Mouse (Mus musculus) limb, embryonic 14.5 days (tissue): ENCODE data around the gene Mymk. TPM values are rescaled to one million over a fixed set of nuclear protein-coding genes. Genes with fewer than 3 reads are reported as not detected.

Experiments used
- ATAC-seq: fragments of 200-750 bp; cut with Nextera tagmentation; 2 replicates; pipeline ENCODE4 v1.8.0; 2017; ENCODE audit warnings: low read depth, moderate number of reproducible peaks, moderate TSS enrichment; ENCODE audit not compliant: low FRiP score
- DNase-seq: peaks from one replicate; pipeline ENCODE4 v3.0.0-alpha.2; 2015; ENCODE audit warnings: low spot score
- H3K27ac ChIP-seq: fragments of 300-500 bp; sonication (generic); replicated peaks from 2 replicates; pipeline ENCODE4 v1.5.1; 2014; ENCODE audit warnings: low read depth, mild to moderate bottlenecking, low read length, moderate library complexity, mixed read lengths
- H3K27me3 ChIP-seq: fragments of 300-500 bp; sonication (generic); 2 replicates; pipeline ENCODE4 v1.6.1; 2014; ENCODE audit warnings: low read length, mixed read lengths; ENCODE audit not compliant: control insufficient read depth, insufficient read depth
- H3K36me3 ChIP-seq: fragments of 300-500 bp; sonication (generic); 2 replicates; pipeline ENCODE4 v1.6.1; 2014; ENCODE audit warnings: mild to moderate bottlenecking, low read length, moderate library complexity, mixed read lengths; ENCODE audit not compliant: control insufficient read depth, insufficient read depth
- H3K4me1 ChIP-seq: fragments of 300-500 bp; sonication (generic); 2 replicates; pipeline ENCODE4 v1.6.1; 2014; ENCODE audit warnings: antibody characterized with exemption, low read length, mixed read lengths; ENCODE audit not compliant: control insufficient read depth, insufficient read depth
- H3K4me2 ChIP-seq: fragments of 300-500 bp; sonication (generic); replicated peaks from 2 replicates; pipeline ENCODE4 v1.6.1; 2014; ENCODE audit warnings: low read depth, mild to moderate bottlenecking, low read length, moderate library complexity; ENCODE audit not compliant: severe bottlenecking
- H3K4me3 ChIP-seq: fragments of 300-500 bp; sonication (generic); replicated peaks from 2 replicates; pipeline ENCODE4 v1.5.1; 2014; ENCODE audit warnings: low read length
- H3K9ac ChIP-seq: fragments of 300-500 bp; sonication (generic); 2 replicates; pipeline ENCODE4 v1.6.1; 2014; ENCODE audit warnings: mild to moderate bottlenecking, low read depth, low read length, moderate library complexity; ENCODE audit not compliant: severe bottlenecking
- H3K9me3 ChIP-seq: fragments of 300-500 bp; sonication (generic); 2 replicates; pipeline ENCODE4 v1.6.1; 2016; ENCODE audit warnings: low read length; ENCODE audit not compliant: control insufficient read depth
- POLR2A ChIP-seq: fragments of 200-500 bp; IDR thresholded peaks from 2 replicates; pipeline ENCODE4 v1.8.0; 2012; ENCODE audit warnings: inconsistent platforms, mild to moderate bottlenecking, moderate library complexity, borderline replicate concordance; ENCODE audit not compliant: insufficient read depth, insufficient read length; ENCODE audit errors: extremely low read depth
- WGBS: fragments of 180-500 bp; shearing (Covaris S2); extraction: QIAGEN DNeasy Blood & Tissue Kit; methylation state at CpG from one replicate; pipeline ENCODE4 v1.1.7; 2014; 5-methylcytosine and 5-hydroxymethylcytosine counted together
- polyA plus RNA-seq, 2 experiments: library from polyadenylated mRNA; depleted of rRNA in 1 of 2; stranded (reverse) in 1 of 2; unstranded in 1 of 2; fragments of >200 nt; fragmentation: Nextera tagmentation in 1 of 2; extraction: Ambion mirVana in 1 of 2; gene quantifications; 2 replicates each; pipeline versions ENCODE4 v1.2.1 to v1.2.3; 2012 to 2014

Mymk gene
- polyA plus RNA-seq, 2 experiments, result 46.8 to 70.4 TPM

DNA sequence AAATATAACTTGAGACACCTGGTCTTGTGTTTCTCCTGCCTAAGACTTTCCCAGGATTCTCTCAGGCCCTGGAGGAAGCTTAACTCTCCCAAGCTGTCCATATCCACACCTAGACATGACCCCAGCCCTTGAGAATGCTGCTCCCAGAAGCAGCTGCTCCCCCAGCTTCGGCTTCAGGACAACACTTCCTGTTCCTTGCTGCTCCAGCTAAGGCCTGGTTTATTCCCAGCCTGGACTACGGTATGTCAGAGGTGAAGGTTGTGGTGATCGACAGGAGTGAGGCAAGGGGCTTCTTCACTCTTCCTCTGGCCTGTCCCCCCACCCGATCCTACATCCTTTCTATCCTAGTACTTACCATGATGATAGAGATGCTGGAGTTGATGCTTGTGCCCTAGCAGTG is 1.4 kb upstream of the Mymk start:
- no peak for ATAC-seq

DNA sequence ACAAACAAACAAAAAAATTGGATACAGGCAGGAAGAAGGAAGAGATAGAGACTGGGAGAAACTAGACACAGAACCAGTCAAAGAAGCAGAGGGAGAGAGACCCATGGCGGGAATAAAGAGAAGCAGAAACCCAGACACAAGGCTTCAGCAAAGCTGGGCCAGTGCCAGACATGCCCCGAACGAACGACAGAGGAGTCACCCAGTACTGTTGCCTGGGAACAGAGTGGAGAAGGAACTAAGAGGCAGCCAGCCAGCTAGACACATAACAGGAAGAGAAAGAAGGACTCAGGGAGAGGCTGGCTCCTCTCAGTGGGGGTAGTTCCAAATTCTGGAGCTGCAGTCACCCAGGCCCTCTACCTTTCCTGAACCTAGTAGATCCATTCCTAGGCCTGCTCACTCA is 842 bp downstream of the Mymk start:
- Histone ChIP-seq H3K9ac (no peak overlapping the region), H3K27me3 (no peaks in the 10 kb centered on the region)

More for the DNA sequence above, 1.4 kb upstream of the Mymk start:
- no peaks in the 10 kb centered on the region for H3K9me3 ChIP-seq
- H3K27ac ChIP-seq, result peak overlapping the region; percentile 62
- H3K4me2 ChIP-seq, result no peak overlapping the region
- no peaks in the 10 kb centered on the region for H3K27me3 ChIP-seq
- no peaks in the 10 kb centered on the region for H3K36me3 ChIP-seq
- no peak overlapping the region for H3K4me3 ChIP-seq
- no peak for DNase-seq
- WGBS, result 58% methylated on average over 4 of the region's 4 CpGs
- peaks cover 56% of the 10 kb centered on the region for H3K4me1 ChIP-seq
- TF ChIP-seq POLR2A, result no peak
- H3K9ac ChIP-seq, result no peak overlapping the region

DNA sequence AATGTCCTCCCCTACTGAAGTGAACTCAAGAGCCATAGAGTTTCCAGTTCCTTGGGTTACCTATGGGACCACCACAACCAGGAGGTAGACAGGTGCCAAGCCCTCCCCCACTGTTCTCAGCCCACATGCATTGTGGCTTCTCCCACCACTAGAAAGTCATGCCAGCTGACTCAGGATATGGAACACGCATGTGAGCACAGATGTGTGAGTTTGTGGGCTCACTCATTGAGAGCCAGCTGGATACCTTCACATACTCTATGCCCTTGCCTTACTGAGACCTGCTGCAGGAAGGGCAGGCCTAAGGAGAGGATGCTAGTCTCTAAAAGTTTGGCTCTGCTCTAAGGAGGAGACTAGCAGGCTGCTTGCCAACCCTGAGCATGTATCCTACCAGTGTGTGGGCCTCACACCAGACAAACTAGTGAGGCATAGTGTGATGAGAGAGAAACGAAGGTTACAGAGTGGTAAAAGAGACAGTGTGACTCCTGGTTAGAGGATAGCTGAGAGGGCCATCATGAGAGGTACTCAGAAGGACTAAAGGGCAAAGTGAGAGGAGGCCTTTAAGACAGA is 1.6 kb downstream of the Mymk start:
- Histone ChIP-seq H3K9ac (no peak overlapping the region), H3K4me1 (peaks cover 37% of the 10 kb centered on the region), H3K9me3 (no peaks in the 10 kb centered on the region), H3K27me3 (no peaks in the 10 kb centered on the region), H3K4me2 (no peak overlapping the region), H3K4me3 (no peak overlapping the region), H3K27ac (no peak overlapping the region), H3K36me3 (no peaks in the 10 kb centered on the region)
- no peak for ATAC-seq
- no peak for TF ChIP-seq POLR2A
- 87% methylated on average over 2 of the region's 2 CpGs for WGBS
- no peak for DNase-seq

More for the DNA sequence above, 842 bp downstream of the Mymk start:
- ATAC-seq (no peak), DNase-seq (peak; percentile 60)
- Histone ChIP-seq H3K4me3 (peak overlapping the region; percentile 4; the same call in 1 of the 2 replicates), H3K36me3 (no peaks in the 10 kb centered on the region), H3K4me2 (no peak overlapping the region), H3K4me1 (peaks cover 45% of the 10 kb centered on the region), H3K9me3 (no peaks in the 10 kb centered on the region), H3K27ac (peak overlapping the region; percentile 63; the same call in 1 of the 2 replicates)
- WGBS, result 23% methylated on average over 4 of the region's 4 CpGs
- no peak for TF ChIP-seq POLR2A

DNA sequence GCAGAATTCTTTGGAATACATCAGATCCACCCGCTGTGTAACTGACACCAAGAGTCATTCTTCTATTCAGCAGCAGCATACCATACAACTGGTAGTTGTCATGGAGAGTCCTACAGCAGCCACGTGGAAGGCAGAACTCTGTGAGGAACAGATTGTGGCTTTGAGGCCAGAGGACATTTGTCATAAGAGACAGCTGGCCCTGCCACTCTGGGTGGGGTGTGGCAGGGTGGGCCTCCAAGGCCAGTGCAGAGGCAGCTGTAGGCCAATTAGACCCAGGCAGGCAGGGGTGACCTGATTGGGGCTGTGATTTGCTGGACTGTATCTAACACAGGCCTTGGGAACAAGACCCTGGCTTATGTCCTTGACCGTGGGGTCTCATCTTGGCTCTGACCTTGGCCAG is 2.3 kb downstream of the Mymk start:
- peak; percentile 58 for ATAC-seq
- DNase-seq, result no peak
- Histone ChIP-seq H3K4me2 (no peak overlapping the region), H3K27ac (no peak overlapping the region), H3K4me1 (peaks cover 30% of the 10 kb centered on the region), H3K36me3 (no peaks in the 10 kb centered on the region), H3K27me3 (no peaks in the 10 kb centered on the region), H3K4me3 (no peak overlapping the region), H3K9ac (no peak overlapping the region), H3K9me3 (no peaks in the 10 kb centered on the region)
- WGBS, result 55% methylated on average over 3 of the region's 3 CpGs
- no peak for TF ChIP-seq POLR2A

DNA sequence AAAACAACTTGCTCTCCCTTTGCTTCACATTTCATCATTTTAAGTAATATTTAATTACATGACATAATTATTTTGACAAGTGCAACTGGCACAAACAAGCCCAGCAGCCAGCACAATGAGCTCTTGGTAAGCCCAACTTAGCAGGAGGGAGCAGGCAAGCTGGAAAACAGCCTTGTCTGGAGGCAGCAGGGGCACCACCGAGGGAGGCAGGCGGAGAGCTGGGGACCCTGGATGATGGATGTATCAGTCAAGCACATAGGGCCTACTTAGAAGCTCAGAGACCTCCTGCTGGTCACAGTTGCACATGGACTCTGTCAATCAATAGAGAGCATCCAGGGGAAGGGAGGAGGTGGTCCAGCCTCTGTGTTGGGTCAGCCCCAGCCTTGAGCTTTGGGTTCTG is 4.0 kb downstream of the Mymk start:
- Histone ChIP-seq H3K9ac (no peak overlapping the region), H3K27ac (no peak overlapping the region), H3K27me3 (no peaks in the 10 kb centered on the region), H3K9me3 (no peaks in the 10 kb centered on the region), H3K4me2 (no peak overlapping the region), H3K36me3 (no peaks in the 10 kb centered on the region), H3K4me3 (no peak overlapping the region), H3K4me1 (peaks cover 21% of the 10 kb centered on the region)
- DNase-seq, result no peak
- ATAC-seq, result no peak
- TF ChIP-seq POLR2A, result no peak
- 51% methylated on average over 2 of the region's 2 CpGs for WGBS

DNA sequence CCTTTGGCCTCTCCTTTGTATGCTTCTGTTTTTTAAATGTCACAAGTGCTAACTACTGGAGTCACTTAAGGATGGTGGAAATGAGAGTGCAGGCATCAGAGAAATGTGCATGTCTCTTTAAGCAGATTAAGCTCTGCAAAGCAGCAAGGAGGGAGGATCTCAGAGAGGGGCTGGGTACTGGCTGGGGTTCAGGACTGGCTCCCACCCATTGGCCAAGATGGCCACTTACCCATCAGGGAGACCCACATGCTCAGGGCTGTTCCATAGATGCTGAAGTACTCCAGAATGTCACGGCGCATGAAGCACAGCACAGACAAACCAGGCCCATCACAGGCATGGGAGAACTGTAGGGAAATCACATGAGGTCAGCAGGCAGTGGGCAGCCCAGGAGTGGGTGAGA is 4.9 kb downstream of the Mymk start:
- no peak overlapping the region for H3K9ac ChIP-seq
- no peak for DNase-seq
- no peaks in the 10 kb centered on the region for H3K9me3 ChIP-seq
- no peak overlapping the region for H3K4me2 ChIP-seq
- TF ChIP-seq POLR2A, result no peak
- no peak overlapping the region for H3K27ac ChIP-seq
- 83% methylated on average over 2 of the region's 2 CpGs for WGBS
- no peak overlapping the region for H3K4me3 ChIP-seq
- no peaks in the 10 kb centered on the region for H3K36me3 ChIP-seq
- no peak for ATAC-seq
- peaks cover 13% of the 10 kb centered on the region for H3K4me1 ChIP-seq
- H3K27me3 ChIP-seq, result no peaks in the 10 kb centered on the region
